In genomic region chr8:105624401-105624800, GRCm38 (mm10) we compare ENCODE assay signal across 13 mouse cellular contexts. TPM values are rescaled to one million over a fixed set of nuclear protein-coding genes. Genes with fewer than 3 reads are reported as not detected.
DNase-seq lines count a peak whose midpoint lies in the region; ATAC-seq and TF ChIP-seq lines count a peak whose summit lies in the region.
"Had no signal": no experiment of that assay in that cellular context is flagged by ENCODE, and none has a peak within 500 bp of the region (broad histone marks: within the 10 kb centered on the region; RNA-seq: fewer than 3 reads in every experiment).

No protein-coding gene starts in this region.

- no peaks in the 10 kb centered on the region for H3K9me3 ChIP-seq in embryonic facial prominence, embryonic 14.5 days (ENCODE audit: control insufficient read depth, low read length)

- H3K4me3 ChIP-seq in embryonic facial prominence, embryonic 14.5 days (ENCODE audit: low read depth, low read length) = no peak overlapping the region
- no peak overlapping the region for H3K4me3 ChIP-seq in small intestine, adult 2 months (ENCODE audit: low read depth, low read length)
- H3K4me3 ChIP-seq: myocyte had no signal

- no peak for TF ChIP-seq CTCF in small intestine, adult 2 months (IDR thresholded peaks at IDR 0.05; ENCODE audit: extremely low read depth, insufficient read length, insufficient replicate concordance, low read depth, low read length)

- H3K27ac ChIP-seq in embryonic facial prominence, embryonic 14.5 days (replicated peaks; ENCODE audit: low read depth, low read length) = peak overlapping the region; percentile 48; the same call in 1 of the 2 replicates
- peak overlapping the region; percentile 79 for H3K27ac ChIP-seq in small intestine, adult 2 months (ENCODE audit: insufficient read depth, low read depth, low read length)

- H3K9ac ChIP-seq in embryonic facial prominence, embryonic 14.5 days (ENCODE audit: low read depth, low read length) = no peak overlapping the region

- ATAC-seq in embryonic facial prominence, embryonic 14.5 days (ENCODE audit: low read depth) = no peak
- no peak for ATAC-seq in megakaryocyte progenitor cell, adult 5-6 weeks (replicated peaks; ENCODE audit: poor library complexity)
- ATAC-seq: Patski had no signal

- H3K27me3 ChIP-seq in embryonic facial prominence, embryonic 14.5 days (replicated peaks; ENCODE audit: control insufficient read depth, insufficient read depth, low read length) = no peaks in the 10 kb centered on the region
- no peaks in the 10 kb centered on the region for H3K27me3 ChIP-seq in small intestine, adult 2 months (ENCODE audit: control insufficient read depth, insufficient read depth, low read length)
- H3K27me3 ChIP-seq: Patski had no signal

- no peak for TF ChIP-seq POLR2A in small intestine, adult 2 months (IDR thresholded peaks at IDR 0.05; ENCODE audit: low read depth, low read length)

- peaks cover 6% of the 10 kb centered on the region; the same call in 1 of the 2 replicates for H3K4me1 ChIP-seq in embryonic facial prominence, embryonic 14.5 days (ENCODE audit: control insufficient read depth, insufficient read depth, low read length)
- peaks cover 7% of the 10 kb centered on the region; the same call in 1 of the 2 replicates for H3K4me1 ChIP-seq in small intestine, adult 2 months (ENCODE audit: control insufficient read depth, insufficient read depth, insufficient read length, low read length)

- intact Hi-C loops in left cerebral cortex, postnatal 4 days (cut with DNase I) = no loop called here

- no peak overlapping the region for H3K4me2 ChIP-seq in embryonic facial prominence, embryonic 14.5 days (ENCODE audit: low read depth, low read length)

- WGBS in embryonic facial prominence, embryonic 14.5 days = 54% methylated on average over 3 of the region's 3 CpGs
- WGBS in small intestine, adult 2 months = 69% methylated on average over 3 of the region's 3 CpGs

- peak; percentile 82 to 88 for DNase-seq in left cerebral cortex, adult 18-20 months (ENCODE audit: low spot score in 2 of 2)
- DNase-seq in left cerebral cortex, postnatal 4 days = no peak
- DNase-seq in embryonic facial prominence, embryonic 14.5 days (ENCODE audit: low spot score) = no peak
- DNase-seq in left cerebral cortex, adult 9 months (ENCODE audit: low spot score in 2 of 2) = peak; percentile 70 to 89
- no peak for DNase-seq in adrenal gland, postnatal 4 days (ENCODE audit: low spot score in 2 of 2)
- DNase-seq in c-Kit-positive CD71-positive TER-119-positive erythroid progenitor cells, embryonic 14.5 days (ENCODE audit: low spot score) = no peak
- DNase-seq: cerebellum, postnatal 14 days had no signal

- peaks cover 43% of the 10 kb centered on the region for H3K36me3 ChIP-seq in embryonic facial prominence, embryonic 14.5 days (ENCODE audit: control insufficient read depth, insufficient read depth, low read length)
- peaks cover 11% of the 10 kb centered on the region; the same call in 1 of the 2 replicates for H3K36me3 ChIP-seq in small intestine, adult 2 months (ENCODE audit: control insufficient read depth, insufficient read depth, low read length)

RNA-seq across cellular contexts. Expression of gene Ctcf, which starts 12.0 kb away (rescaled TPM):
- 10 to 100 TPM; 68.0 to 68.4 TPM for total RNA-seq in left cerebral cortex, adult 18-20 months (2021)
- total RNA-seq in left cerebral cortex, postnatal 4 days (2021) = 10 to 100 TPM; 80.8 to 82.2 TPM
- 80.9 and 82.5 TPM in 2 replicates for polyA plus RNA-seq in embryonic facial prominence, embryonic 14.5 days (2014; fragmentation: Nextera tagmentation; extraction: Ambion mirVana)
- 5.3 and 8.4 TPM in 2 replicates for polyA plus RNA-seq in small intestine, adult 2 months (2012; rRNA removed)
- 10 to 100 TPM; 73.8 to 94.0 TPM for total RNA-seq in adrenal gland, postnatal 4 days (2021)
- total RNA-seq in megakaryocyte progenitor cell, adult 5-6 weeks (2015) = 95.7 and 103 TPM in 2 replicates
- total RNA-seq in megakaryocyte progenitor cell, adult 5-6 weeks (2017) = 88.1 and 104 TPM in 2 replicates

RNA-seq across cellular contexts. Expression of gene Agrp, which starts 12.8 kb away (rescaled TPM):
- not detected for total RNA-seq in left cerebral cortex, adult 18-20 months (2021)
- total RNA-seq in left cerebral cortex, postnatal 4 days (2021) = not detected
- polyA plus RNA-seq in embryonic facial prominence, embryonic 14.5 days (2014; fragmentation: Nextera tagmentation; extraction: Ambion mirVana) = 1.7 and 1.9 TPM in 2 replicates
- polyA plus RNA-seq in small intestine, adult 2 months (2012; rRNA removed) = 0.35 TPM in 1 of 2 replicates, not detected in the other
- total RNA-seq in adrenal gland, postnatal 4 days (2021) = 1 to 10 TPM in 1 of 2 experiments, under 1 TPM in 1; 0.81 to 1.5 TPM
- not detected in 2 replicates for total RNA-seq in megakaryocyte progenitor cell, adult 5-6 weeks (2015)
- not detected in 2 replicates for total RNA-seq in megakaryocyte progenitor cell, adult 5-6 weeks (2017)
- total RNA-seq: heart, adult 18-20 months; left cerebral cortex, adult 8-10 months had no signal

RNA-seq across cellular contexts. Expression of gene Ripor1, which starts 19.3 kb away (rescaled TPM):
- 10 to 100 TPM; 70.6 to 84.6 TPM for total RNA-seq in left cerebral cortex, adult 18-20 months (2021)
- 10 to 100 TPM; 70.0 to 70.6 TPM for total RNA-seq in left cerebral cortex, postnatal 4 days (2021)
- polyA plus RNA-seq in embryonic facial prominence, embryonic 14.5 days (2014; fragmentation: Nextera tagmentation; extraction: Ambion mirVana) = 22.4 and 23.6 TPM in 2 replicates
- polyA plus RNA-seq in small intestine, adult 2 months (2012; rRNA removed) = 11.8 and 12.0 TPM in 2 replicates
- 10 to 100 TPM; 35.4 to 43.0 TPM for total RNA-seq in adrenal gland, postnatal 4 days (2021)
- 46.9 and 53.0 TPM in 2 replicates for total RNA-seq in megakaryocyte progenitor cell, adult 5-6 weeks (2015)
- total RNA-seq in megakaryocyte progenitor cell, adult 5-6 weeks (2017) = 6.4 and 6.6 TPM in 2 replicates

RNA-seq across cellular contexts. Expression of gene Atp6v0d1, which starts 58.6 kb away (rescaled TPM):
- total RNA-seq in left cerebral cortex, adult 18-20 months (2021) = 100 to 1,000 TPM; 306 to 326 TPM
- 100 to 1,000 TPM; 255 to 260 TPM for total RNA-seq in left cerebral cortex, postnatal 4 days (2021)
- polyA plus RNA-seq in embryonic facial prominence, embryonic 14.5 days (2014; fragmentation: Nextera tagmentation; extraction: Ambion mirVana) = 92.7 and 102 TPM in 2 replicates
- polyA plus RNA-seq in small intestine, adult 2 months (2012; rRNA removed) = 41.9 and 70.8 TPM in 2 replicates
- total RNA-seq in adrenal gland, postnatal 4 days (2021) = 100 to 1,000 TPM; 103 to 113 TPM
- 137 and 142 TPM in 2 replicates for total RNA-seq in megakaryocyte progenitor cell, adult 5-6 weeks (2015)
- 50.5 and 56.6 TPM in 2 replicates for total RNA-seq in megakaryocyte progenitor cell, adult 5-6 weeks (2017)

Comparison
In these comparisons a context has a peak if more than half of its experiments do, and no peak if none do; other contexts are left out.
1. DNase-seq: peak in left cerebral cortex, adult 18-20 months (2 of 2) and left cerebral cortex, adult 9 months (2 of 2); none in left cerebral cortex, postnatal 4 days (single experiment), embryonic facial prominence, embryonic 14.5 days (single experiment), adrenal gland, postnatal 4 days (0 of 2) and c-Kit-positive CD71-positive TER-119-positive erythroid progenitor cells, embryonic 14.5 days (single experiment).